Mouse (Mus musculus) testis, postnatal 14 days (tissue): ENCODE data around the gene Ctsk.
"Not testable (repeated sequence)": the region's sequence is repeated elsewhere in the genome, so short reads cannot be mapped to it uniquely, and the experiment has no call there.

Experiments
- DNase-seq: peaks from one replicate; pipeline ENCODE4 v3.0.0; 2021; ENCODE audit warnings: low spot score

Gene Ctsk

DNA sequence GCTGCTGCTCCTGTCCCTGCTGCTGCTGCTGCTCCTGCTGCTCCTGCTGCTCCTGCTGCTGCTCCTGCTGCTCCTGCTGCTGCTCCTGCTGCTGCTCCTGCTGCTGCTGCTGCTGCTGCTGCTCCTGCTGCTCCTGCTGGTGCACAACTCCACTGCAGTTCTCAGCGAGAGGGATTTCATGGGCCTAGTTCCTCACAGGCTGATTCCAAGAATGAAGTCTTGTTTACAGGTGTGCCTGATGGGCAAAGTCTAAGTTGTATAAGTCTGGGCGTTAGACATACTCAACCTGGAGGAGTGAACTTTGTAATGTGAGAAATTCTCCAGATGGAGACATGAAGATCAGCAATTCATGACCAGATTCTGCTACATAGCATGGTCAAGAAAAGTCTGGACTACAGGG, 25.6 kb downstream of the Ctsk start:
- DNase-seq: no peak

DNA sequence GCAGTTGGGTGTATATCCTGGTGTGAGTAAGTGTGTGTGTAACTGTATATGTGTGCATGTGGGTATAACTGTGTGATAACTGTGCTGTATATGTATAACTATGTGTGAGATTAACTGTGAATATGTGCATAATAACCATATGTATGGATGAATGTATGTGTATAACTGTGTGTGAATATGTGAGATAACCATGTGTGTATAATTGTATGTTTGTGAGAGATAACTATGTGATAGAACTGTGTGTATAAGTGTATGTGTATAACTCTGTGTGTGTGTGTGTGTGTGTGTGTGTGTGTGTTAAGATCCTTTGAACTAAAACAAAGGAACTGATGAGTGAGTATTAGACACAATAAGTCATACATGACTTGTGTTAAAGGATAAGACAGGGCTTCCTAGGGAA, 27.1 kb downstream of the Ctsk start:
- no peak for DNase-seq

DNA sequence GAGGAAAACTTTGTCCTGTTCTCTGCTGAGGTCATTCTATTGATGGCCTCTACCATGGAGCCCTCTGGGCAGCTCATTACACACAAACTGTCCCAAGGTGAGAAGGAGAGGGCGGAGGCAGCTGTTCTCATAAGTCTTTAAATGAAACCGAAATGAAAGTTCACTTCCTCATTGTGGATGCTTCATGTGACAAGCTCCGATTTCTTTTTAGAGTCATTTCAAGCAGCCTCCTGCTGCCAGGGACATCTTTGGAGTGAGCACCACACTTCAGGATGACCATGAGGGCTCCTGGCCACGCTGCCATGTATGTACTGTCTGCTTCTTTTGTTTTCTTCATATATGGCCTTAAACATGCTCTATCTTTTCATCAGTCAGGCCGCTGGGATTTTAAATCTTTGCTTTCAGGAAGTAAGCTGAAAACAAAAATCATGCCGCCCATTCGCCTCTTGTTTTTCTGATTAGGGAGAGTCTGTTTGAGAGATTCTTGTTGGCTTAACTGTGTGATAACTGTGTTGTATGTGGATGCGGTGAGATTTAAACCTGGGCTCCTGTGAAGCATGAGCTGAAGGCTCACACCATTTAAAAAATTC, 27.7 kb downstream of the Ctsk start, which contains the start of gene Ctss:
Ctss (plus strand) TSS at position 165 of the 590 bp plus-strand sequence.
- no peak for DNase-seq

DNA sequence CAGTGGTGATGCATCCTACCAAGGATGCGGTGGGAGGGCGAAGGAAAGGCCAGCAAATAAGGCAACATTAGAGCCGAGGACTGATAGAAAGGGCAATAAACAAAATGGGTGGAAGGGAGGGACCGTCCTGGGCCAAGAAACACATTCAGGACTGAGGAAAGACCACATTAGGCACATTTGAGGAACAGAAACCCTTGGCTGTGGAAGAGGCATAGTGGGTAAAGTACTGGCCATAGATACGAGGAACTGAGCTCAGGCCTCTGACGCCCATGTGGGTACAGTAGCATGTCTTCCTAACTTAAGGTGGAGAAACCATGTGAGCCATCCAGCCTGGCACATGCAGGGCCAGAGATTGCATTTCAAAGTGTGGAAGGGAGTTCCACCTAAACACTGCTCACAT, 30.8 kb downstream of the Ctsk start:
- DNase-seq: no peak

DNA sequence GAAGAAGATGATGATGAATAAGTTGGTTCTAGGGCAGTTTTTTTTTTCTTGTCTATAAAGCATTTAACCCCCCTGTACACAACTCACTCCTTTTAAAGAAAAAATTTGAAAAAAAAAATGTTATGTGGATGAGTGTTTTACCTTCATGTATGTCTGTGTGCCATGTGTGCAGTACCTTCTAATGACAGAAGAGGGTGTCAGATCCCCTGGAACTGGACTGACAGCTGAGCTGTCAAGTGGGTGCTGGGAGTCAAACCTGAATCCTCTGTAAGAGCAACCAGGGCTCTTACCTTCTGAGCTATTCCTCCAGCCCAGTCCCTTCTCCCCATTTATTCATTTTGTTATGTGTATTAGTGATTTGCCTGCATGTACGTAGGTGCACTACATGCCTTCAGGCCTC, 32.0 kb downstream of the Ctsk start:
- DNase-seq: no peak

DNA sequence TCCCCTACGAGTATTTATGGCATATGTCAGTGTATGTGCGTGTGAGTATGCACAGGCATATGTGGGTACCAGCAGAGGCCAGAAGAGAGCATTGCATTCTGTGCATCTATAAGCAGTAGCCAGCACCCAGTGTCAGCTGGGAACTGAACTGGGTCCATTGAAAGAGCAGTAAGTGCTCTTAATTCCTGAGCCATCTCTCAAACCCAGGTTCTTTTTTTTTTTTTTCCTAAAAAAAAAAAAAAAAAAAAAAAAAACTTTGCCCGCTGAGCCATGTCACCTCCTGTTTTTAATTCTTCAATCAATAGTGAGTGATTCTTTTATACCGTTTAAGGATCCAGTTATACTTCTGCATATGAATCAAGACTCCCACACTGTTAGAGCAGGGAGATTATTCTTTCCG, 34.3 kb downstream of the Ctsk start:
- DNase-seq: no peak

DNA sequence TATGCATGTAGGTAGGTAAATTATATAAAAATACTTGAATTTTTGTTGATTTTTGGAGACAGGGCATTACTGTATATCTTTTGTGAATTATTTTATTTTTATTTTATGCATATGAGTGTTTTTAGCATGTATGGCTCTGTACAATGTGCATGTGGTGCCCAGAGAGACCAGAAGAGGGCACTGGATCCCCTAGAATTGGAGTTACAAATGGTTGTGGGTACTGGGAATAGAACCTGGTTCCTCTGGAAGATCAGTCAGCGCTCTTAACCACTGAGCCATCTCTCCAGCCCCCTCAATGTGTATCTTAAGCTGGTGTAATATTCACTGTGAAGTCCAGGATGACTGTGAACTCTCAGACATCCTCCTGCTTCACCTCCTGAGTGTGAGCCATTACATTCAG, 35.9 kb downstream of the Ctsk start:
- DNase-seq: no peak

DNA sequence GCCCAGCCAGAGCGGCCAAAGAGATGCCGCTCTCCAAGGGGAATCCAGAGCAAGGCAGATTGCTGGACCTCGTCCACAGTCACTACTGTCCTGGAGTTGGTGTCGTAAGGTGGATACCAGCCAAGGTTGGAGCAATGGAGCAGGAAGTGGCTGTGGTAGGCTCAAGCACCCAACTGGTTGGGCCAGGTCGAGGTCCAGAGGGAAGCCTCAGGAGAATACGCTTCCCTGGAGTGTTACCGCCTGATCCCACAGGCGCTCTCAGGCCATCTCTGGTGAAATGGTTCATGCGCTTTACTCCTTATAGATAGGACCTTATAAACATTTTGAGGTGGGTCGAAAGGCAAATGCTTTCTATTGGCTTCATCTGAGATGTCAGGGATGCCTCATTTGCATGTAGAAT, 39.9 kb downstream of the Ctsk start:
- DNase-seq: no peak

DNA sequence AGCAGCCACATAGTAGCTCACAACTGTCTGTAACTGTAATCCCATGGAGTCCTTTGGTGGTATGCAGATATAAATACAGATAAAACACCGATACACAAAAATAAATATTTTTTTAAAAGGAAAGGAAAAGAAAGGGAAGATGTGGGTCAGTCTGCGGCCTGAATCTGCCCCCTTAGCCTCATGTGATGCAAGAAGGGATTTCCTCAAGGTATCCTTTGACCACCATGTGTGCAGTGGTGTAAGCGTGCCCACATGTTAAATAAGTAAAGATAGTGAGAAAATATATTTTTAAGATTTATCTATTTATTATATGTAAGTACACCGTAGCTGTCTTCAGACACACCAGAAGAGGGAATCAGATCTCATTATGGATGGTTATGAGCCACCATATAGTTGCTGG, 40.8 kb downstream of the Ctsk start:
- DNase-seq: no peak

DNA sequence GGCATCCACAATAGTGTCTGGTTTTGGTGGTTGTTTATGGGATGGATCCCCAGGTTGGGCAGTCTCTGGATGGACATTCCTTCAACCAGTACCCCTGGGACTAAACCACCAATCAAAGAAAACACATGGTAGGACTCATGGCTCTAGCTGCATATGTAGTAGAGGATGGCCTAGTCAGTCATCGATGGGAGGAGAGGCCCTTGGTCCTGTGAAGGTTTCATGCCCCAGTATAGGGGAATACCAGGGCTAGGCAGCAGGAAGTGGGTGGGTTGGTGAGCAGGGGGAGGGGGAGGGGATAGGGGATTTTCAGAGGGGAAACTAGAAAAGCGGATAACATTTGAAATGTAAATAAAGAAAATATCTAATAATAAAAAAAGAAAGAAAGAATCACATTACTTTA, 42.1 kb downstream of the Ctsk start:
- DNase-seq: not testable (repeated sequence)

DNA sequence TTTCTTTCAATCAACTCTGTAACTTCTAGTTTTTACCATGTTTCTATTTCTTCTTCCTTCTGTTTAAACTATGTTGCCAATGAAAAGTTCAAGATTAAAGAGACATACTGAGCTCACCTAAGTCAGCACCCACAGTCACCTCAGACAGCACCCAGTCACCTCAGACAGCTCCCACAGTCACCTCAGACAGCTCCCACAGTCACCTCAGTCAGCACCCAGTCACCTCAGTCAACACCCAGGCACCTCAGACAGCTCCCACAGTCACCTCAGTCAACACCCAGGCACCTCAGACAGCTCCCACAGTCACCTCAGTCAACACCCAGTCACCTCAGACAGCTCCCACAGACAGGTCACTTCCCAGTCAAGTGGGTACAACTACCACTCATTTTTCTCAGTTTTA, 43.1 kb downstream of the Ctsk start:
- DNase-seq: no peak

DNA sequence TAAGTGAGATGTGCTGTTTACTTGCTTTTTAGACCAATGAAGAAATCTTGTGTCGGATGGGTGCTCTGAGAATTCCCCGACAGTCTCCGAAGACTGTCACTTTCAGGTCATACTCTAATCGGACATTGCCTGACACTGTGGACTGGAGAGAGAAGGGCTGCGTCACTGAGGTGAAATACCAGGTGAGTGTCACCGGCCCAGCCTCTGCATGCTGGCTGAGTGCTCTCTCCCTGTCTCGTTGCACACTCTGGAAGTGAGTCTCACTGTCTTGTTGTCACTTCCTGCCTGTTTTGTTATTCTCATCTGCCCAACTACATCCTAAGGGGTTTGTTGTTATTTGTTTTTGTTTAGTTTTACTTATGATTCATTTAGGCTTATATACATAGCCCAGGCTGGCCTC, 43.9 kb downstream of the Ctsk start:
- no peak for DNase-seq

DNA sequence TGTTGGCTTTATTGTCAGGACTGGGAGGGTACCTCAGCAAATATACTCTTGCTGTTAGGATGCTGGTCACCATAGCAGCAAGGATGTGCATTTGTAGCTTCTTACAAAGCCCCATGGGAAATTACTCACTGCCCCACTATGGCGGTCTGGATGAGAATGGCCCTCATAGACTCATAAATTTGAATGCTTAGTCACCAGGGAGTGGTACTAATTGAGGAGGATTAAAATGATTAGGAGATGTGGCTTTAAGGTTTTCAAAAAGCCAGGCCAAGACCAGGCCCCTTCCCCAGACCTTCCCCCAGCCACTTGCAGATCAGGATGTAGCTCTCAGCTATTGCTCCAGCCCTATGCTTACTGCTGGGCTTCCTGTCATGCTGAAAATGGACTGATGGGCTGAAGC, 51.1 kb downstream of the Ctsk start:
- no peak for DNase-seq

DNA sequence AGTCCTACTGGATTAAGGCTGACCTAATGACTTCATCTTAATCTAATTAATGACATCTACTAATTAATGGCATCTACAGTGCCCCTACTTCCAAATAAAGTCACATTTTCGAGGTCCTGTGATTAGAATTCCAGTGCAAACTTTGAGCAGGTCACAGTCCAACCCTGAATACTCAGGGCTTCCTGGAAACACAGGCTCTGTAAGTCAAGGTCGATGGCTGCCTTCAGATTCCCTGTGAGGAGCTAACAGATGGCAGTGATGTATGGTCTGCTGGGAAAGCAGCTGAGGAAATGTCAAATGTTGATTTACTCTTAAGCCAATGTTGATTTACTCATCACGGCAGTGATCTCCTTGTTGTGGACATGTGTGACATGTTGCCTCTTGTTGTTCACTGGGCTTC, 54.9 kb downstream of the Ctsk start:
- DNase-seq: no peak
